Mouse (Mus musculus): ENCODE measurements at regions not wholly inside any gene's neighbourhood (a gene's known extent, or its start where the extent isn't known, plus 50 kb on each side); places are given as distances from the start of the nearest gene placed in this dataset.

- TF ChIP-seq CTCF (conservative IDR thresholded peaks at IDR 0.05 in 1 of 2, IDR thresholded peaks at IDR 0.05 in 1 of 2; ENCODE audit: low read depth in 2 of 2, low read length in 2 of 2) (no peak), SIN3A (IDR thresholded peaks at IDR 0.05; ENCODE audit: low read length) (no peak), HCFC1 (IDR thresholded peaks at IDR 0.05; ENCODE audit: low read depth, low read length) (no peak)
Observed at GRCm38 (mm10) chr9:69685630-69686029, 75.1 kb downstream of the Foxb1 start.

Measured in CH12.LX (cell line).